Mouse (Mus musculus) cerebellum, adult 8-10 months (tissue): ENCODE results near the gene Fam219a.

Experiments
- DNase-seq: peaks from one replicate; pipeline ENCODE4 v3.0.0; 2022

Fam219a gene

GRCm38 (mm10) chr4:41569411-41569885, at the start of gene Fam219a, which contains the start of gene Dnaic1:
Fam219a (minus strand) TSS chr4:41569538.
Dnaic1 (plus strand) TSS chr4:41569775.
- DNase-seq = peak; percentile 99

GRCm38 (mm10) chr4:41615661-41616599, 46.6 kb upstream of the Fam219a start:
- peak; percentile 45 for DNase-seq

- DNase-seq = peak; percentile 89
These were observed 44.8 kb upstream of the Fam219a start for GRCm38 (mm10) chr4:41614156-41614555.

DNA sequence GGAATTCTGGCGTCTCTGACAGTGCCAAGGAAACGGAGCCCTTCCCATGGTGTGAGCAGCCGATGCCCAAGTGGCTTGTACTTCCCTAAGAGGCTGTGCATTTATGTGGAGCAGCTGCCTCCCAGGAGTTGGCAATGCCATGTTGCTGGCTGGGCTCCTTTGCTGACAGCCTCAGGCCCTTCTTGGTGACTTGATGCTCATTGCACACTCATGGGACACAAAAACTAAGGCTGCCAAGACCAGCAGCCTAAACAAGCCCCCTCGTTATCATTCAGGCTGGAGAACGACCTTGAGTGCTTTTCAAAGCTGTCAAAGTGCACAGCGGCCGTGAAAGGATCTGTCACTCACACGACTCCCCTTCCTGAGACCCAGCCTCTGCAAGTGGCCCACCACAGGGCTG, 42.8 kb upstream of the Fam219a start:
- no peak for DNase-seq

GRCm38 (mm10) chr4:41610594-41610980, 41.2 kb upstream of the Fam219a start:
- no peak for DNase-seq

- DNase-seq = no peak
These were observed 40.6 kb upstream of the Fam219a start for GRCm38 (mm10) chr4:41609681-41610593.

DNA sequence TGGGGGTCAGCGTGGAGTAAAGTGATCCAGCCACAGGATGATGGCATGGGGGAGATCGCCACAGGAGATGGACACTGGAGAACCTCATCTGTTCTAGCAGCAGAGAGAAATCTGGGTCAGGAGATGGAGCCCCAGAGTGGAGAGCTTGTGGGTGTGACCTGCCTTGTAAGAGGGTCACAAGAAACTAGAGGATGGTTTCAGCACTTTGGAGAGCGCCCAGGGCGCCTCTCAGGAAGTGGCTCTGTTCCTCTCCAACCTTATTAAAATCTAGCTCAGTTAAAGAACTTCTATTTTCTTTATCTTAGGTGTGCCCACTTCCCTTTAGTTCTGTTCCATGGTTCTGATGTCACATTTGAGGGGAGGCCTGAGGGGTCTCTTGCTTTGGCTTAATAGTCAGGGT, 37.4 kb upstream of the Fam219a start:
- no peak for DNase-seq

DNA sequence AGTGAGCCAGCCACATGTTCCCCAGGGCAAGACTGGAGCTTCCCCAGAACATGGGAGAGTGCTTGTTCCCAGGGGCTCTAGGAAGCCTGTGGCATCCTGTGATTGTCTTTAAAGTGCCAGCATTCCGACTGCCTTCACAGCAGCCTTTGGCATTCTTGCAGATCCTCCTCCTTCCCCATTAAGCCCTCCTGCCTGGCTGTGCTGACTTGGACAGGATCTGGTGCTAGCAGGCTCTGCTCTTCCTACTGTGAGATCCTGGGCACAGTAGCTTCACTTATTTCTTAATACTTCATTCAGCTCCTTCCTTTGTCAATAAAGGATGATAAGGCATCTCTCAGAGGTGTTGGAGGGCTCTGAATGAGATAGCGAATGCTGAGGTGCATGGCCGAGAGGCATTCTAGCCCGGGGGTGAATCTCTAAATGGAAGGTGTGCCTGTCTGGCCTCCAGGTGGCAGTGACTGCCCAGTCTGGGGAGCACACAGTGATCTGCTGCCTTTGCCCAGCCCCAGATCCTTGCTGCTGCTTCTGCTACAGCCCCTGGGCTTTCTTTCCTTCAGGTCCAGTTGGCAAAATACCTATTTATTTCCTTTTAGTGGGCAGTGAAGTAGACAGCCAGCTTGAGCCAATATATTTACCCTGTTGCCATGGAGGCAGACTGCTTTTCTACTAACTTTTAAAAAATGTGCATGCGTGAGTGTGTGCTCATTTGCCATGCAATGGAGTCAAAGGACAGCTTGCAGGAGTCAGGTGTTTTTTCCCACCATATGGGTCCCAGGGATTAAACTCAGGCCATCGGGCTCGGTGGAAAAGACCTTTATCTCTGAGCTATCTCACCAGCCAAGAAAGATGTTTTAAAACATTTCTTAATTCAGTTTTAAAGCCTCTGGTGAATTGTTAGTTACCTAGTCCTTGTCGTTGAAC, 35.4 kb upstream of the Fam219a start:
- peak; percentile 77 for DNase-seq

GRCm38 (mm10) chr4:41602818-41603217, 33.5 kb upstream of the Fam219a start:
- DNase-seq = no peak

DNA sequence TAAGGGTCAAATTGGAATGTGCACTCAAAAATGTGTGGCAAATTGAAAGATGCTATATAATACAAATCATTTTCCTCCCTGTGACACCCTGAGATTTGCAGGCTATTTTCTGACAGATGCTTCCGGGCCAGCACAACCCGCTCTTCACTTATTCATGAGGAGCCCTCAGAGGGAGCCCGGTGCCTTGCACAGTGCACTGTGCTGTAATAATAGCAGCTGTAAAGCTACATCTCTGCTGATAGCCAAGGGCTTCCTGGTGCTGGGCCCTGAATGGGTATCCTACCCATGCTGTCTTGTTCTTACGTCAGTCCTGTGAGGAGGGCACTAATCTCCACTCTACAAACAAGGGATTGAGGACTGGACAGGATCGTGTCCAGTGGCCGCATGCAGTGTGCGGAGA, 14.0 kb upstream of the Fam219a start:
- no peak for DNase-seq

- no peak for DNase-seq
These were observed 6.6 kb upstream of the Fam219a start for GRCm38 (mm10) chr4:41575914-41576313.

- no peak for DNase-seq
These were observed 4.2 kb upstream of the Fam219a start for GRCm38 (mm10) chr4:41573492-41573891.

- DNase-seq = no peak
These were observed 2.2 kb upstream of the Fam219a start for GRCm38 (mm10) chr4:41571490-41571889.

GRCm38 (mm10) chr4:41568682-41569410, 492 bp downstream of the Fam219a start:
- peak; percentile 66 for DNase-seq

DNA sequence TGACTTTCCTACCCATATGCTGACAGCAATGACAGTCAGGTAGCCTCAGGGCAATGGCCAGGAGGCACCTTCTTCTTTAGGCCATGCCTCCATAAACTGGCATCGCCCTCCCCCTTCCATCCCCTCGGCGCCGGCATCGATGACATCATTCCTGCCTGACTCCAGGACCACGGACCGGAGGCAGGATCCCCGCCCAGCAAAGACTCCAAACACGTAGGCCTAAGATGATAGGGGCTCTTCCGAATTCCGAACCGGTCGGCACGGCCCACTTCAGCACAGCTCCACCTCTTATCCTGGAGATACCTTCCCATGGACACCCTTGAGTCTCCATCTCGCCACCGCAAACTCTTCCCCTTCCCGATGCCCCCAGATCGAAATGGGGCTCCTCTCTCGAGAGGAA, 1.1 kb downstream of the Fam219a start:
- DNase-seq = peak; percentile 69

DNA sequence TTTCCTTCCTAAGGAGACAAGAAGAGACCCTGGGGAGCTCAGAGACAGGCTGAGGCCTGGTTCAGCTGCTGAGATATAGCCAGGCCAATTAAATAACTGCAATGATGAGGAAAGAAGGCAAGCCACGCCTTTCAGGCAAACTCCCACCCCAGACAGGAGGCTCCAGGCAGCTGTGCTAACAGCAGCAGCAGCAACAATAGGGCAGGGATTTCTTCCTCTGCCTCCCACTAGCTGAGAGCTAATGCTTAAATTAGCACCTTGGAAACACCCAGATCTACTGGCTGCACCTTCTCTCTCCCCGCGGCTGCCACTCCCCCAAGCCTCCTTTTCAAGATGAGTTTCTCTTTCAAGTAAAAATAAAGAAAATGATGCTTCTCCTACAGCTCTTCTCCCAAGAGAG, 3.2 kb downstream of the Fam219a start:
- DNase-seq = no peak

DNA sequence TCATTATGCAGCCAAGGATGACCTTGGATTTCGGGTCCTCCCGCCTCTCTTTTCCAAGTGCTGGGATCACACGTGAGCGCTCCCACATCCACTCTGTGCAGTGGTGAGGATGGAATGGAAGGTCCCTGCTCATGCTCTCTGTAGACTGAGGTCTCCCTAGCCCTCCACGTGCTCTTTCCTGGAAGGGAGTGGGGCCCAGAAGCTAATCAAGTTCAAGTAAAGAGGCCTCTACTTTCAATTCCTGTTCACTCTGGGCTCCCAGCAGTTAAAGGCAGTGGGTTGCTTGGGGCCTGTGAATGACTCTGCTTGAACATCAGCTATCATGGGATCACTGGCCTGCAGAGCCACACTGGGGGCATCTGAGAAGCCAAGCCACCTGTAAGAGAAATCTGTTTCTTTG, 6.0 kb downstream of the Fam219a start:
- no peak for DNase-seq

GRCm38 (mm10) chr4:41557092-41557491, 12.2 kb downstream of the Fam219a start:
- DNase-seq = no peak

GRCm38 (mm10) chr4:41556311-41556953, 12.9 kb downstream of the Fam219a start:
- no peak for DNase-seq

DNA sequence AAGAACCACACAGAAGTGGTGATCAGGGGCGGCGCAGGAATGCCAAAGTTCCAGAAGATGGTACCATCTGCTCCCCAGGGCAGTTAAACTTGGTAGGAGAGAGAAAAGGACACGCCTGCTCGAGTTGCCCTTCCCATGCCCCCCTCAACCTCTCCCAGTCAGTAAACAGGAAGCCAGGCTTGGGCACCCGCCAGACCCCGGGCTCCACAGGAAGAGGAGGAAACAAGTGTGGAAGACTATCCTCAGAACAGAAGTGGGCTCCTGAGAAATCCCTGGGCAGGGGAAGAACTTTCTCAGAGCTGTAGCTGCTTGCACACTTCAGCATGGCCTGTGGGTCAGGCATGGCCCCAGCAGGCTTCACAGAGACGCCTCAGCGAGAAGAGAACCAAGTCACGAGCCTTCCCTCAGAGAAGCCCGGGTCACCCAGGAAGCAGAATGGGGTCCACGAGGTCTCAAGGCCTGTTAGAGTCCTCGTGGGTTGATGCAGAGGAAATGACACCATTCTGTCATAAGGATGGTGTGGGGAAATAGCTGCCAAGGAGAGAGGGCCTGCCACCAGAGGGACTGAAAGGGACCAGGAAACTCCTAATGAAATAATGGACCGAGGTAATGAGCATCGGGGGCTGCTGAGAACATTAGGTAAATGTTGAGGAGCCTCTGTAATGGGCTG, 14.2 kb downstream of the Fam219a start:
- DNase-seq = no peak
